Mouse (Mus musculus): ENCODE measurements around the gene Tmem191c. TPM values are rescaled to one million over a fixed set of nuclear protein-coding genes. Genes with fewer than 3 reads are reported as not detected.

Gene Tmem191c
- total and polyA plus RNA-seq, 3 experiments: 3.3 to 7.5 TPM; not detected in 1

DNA sequence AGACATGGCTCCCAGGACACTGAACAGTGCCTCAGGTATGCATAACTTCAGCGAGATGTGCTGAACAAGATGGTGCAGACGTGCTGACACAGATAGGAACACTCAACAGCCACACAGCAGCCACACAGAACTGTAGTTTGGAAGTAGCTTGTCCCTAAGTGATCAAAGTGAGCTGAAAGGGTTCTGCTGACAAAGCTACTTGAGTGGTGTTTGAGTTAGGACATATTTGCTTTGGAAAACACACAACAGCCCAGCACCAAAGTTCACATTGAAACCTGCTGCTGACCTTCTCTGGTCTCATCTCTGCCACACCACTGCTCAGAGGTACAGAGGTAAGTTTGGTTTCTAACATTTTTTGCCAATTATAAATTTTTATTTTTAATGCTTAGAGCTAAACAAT lies 55.2 kb downstream of the Tmem191c start, which contains the start of gene Serpind1:
Gene Serpind1 (plus strand): TSS at position 256 of the 400 bp plus-strand sequence.
- no peak within 1 kb of the TSS for H3K4me3 ChIP-seq (ENCODE audit: control insufficient read depth in 1 of 2, insufficient read depth in 1 of 2, low read depth in 2 of 2, low read length in 2 of 2)
- no peaks in the 10 kb centered on the region for H3K9me3 ChIP-seq (replicated peaks; ENCODE audit: insufficient read depth, low read length)
- H3K27me3 ChIP-seq (ENCODE audit: control insufficient read depth in 1 of 2, insufficient read depth in 2 of 2, low read length in 2 of 2): no peaks in the 10 kb centered on the region
- H3K9ac ChIP-seq (ENCODE audit: control insufficient read depth, low read depth, low read length, poor library complexity, severe bottlenecking): no peak within 1 kb of the TSS
- no peaks in the 10 kb centered on the region for H3K79me2 ChIP-seq (ENCODE audit: control insufficient read depth, insufficient read depth, low read length, poor library complexity)
- no peak for DNase-seq (ENCODE audit: low read depth, low spot score)
- H3K4me1 ChIP-seq (ENCODE audit: control insufficient read depth in 1 of 2, insufficient read depth in 2 of 2, low read length in 2 of 2): peaks cover 0 to 2% of the 10 kb centered on the region in 2 experiments; a peak in 1 of 4 replicates
- no peak within 1 kb of the TSS for H3K27ac ChIP-seq (ENCODE audit: control insufficient read depth, low read depth, low read length)
- H3K36me3 ChIP-seq (ENCODE audit: control insufficient read depth in 1 of 2, insufficient read depth in 2 of 2, low read length in 2 of 2): no peaks in the 10 kb centered on the region
- TF ChIP-seq KAT2A (conservative IDR thresholded peaks at IDR 0.05; ENCODE audit: low read depth, low read length) (no peak), MYC (IDR thresholded peaks at IDR 0.05; ENCODE audit: low read depth, low read length) (no peak), RCOR1 (IDR thresholded peaks at IDR 0.05; ENCODE audit: low read depth, low read length) (no peak), MEF2A (IDR thresholded peaks at IDR 0.05; ENCODE audit: extremely low read depth, insufficient replicate concordance, low read depth, low read length, poor library complexity, severe bottlenecking) (no peak), JUND (IDR thresholded peaks at IDR 0.05; ENCODE audit: low read depth, low read length) (no peak), UBTF (IDR thresholded peaks at IDR 0.05; ENCODE audit: borderline replicate concordance, insufficient read depth, low read depth, low read length) (no peak), ZMIZ1 (IDR thresholded peaks at IDR 0.05; ENCODE audit: low read depth, low read length) (no peak), POLR2AphosphoS2 (IDR thresholded peaks at IDR 0.05; ENCODE audit: low read length) (no peak), ELF1 (IDR thresholded peaks at IDR 0.05; ENCODE audit: low read depth, low read length) (no peak)

DNA sequence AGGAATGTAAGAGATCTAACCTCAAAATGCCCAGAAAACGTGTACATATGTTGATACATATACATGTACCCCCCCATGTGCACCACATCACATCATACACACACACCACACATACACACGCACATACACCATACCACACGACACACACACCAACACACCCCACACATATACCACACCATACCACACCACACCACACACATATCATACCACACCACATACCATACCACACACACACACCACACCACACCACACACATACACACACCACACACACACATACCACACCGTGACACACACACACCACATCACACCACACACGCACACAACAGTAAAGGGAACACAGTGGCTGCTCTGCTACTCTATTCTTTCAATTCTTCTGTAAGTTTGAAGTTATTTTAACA lies 56.0 kb downstream of the Tmem191c start:
- no peaks in the 10 kb centered on the region for H3K79me2 ChIP-seq (ENCODE audit: control insufficient read depth, insufficient read depth, low read length, poor library complexity)
- TF ChIP-seq TCF12 (IDR thresholded peaks at IDR 0.05; ENCODE audit: low read depth, low read length) (no peak), POLR2AphosphoS5 (IDR thresholded peaks at IDR 0.05; ENCODE audit: borderline replicate concordance, low read depth, low read length) (peak; percentile 79; the same call in 1 of the 2 replicates), POLR2AphosphoS2 (IDR thresholded peaks at IDR 0.05; ENCODE audit: low read length) (no peak), USF2 (IDR thresholded peaks at IDR 0.05; ENCODE audit: borderline replicate concordance in 1 of 2, insufficient read depth in 1 of 2, low read depth in 1 of 2, low read length in 2 of 2) (no peak), MAFK (IDR thresholded peaks at IDR 0.05; ENCODE audit: borderline replicate concordance, low read depth, low read length) (no peak), GATA1 (IDR thresholded peaks at IDR 0.05; ENCODE audit: low read depth, low read length) (no peak), MAZ (IDR thresholded peaks at IDR 0.05; ENCODE audit: low read depth, low read length) (no peak)
- no peak overlapping the region for H3K9ac ChIP-seq (ENCODE audit: control insufficient read depth, low read depth, low read length, poor library complexity, severe bottlenecking)
- H3K27me3 ChIP-seq (ENCODE audit: control insufficient read depth in 1 of 2, insufficient read depth in 2 of 2, low read length in 2 of 2): no peaks in the 10 kb centered on the region
- H3K9me3 ChIP-seq (replicated peaks; ENCODE audit: insufficient read depth, low read length): no peaks in the 10 kb centered on the region
- peaks cover 0 to 2% of the 10 kb centered on the region in 2 experiments; a peak in 1 of 4 replicates for H3K4me1 ChIP-seq (ENCODE audit: control insufficient read depth in 1 of 2, insufficient read depth in 2 of 2, low read length in 2 of 2)
- H3K36me3 ChIP-seq (ENCODE audit: control insufficient read depth in 1 of 2, insufficient read depth in 2 of 2, low read length in 2 of 2): no peaks in the 10 kb centered on the region
- H3K4me3 ChIP-seq (ENCODE audit: control insufficient read depth in 1 of 2, insufficient read depth in 1 of 2, low read depth in 2 of 2, low read length in 2 of 2): no peak overlapping the region
- no peak overlapping the region for H3K27ac ChIP-seq (ENCODE audit: control insufficient read depth, low read depth, low read length)
- DNase-seq (ENCODE audit: low read depth, low spot score): no peak

Other genes with a start within 250 kb of the Tmem191c start
- 0.42 and 0.46 TPM in 2 replicates for gene Ypel1, start 206.4 kb upstream of the Tmem191c start, total RNA-seq (2012; rRNA removed)
- gene Ypel1, start 206.4 kb upstream of the Tmem191c start, polyA plus RNA-seq (2012; ENCODE audit: insufficient read depth in 1 of 2, insufficient read length in 2 of 2, low read depth in 1 of 2, low replicate concordance in 2 of 2, missing spikeins in 1 of 2): 1 to 10 TPM in 1 of 2 experiments, not detected in 1; 1.1 TPM
- gene Ppil2, start 164.8 kb upstream of the Tmem191c start, total RNA-seq (2012; rRNA removed): 62.1 and 62.9 TPM in 2 replicates
- gene Ppil2, start 164.8 kb upstream of the Tmem191c start, polyA plus RNA-seq (2012; ENCODE audit: insufficient read depth in 1 of 2, insufficient read length in 2 of 2, low read depth in 1 of 2, low replicate concordance in 2 of 2, missing spikeins in 1 of 2): 10 to 100 TPM in 1 of 2 experiments, not detected in 1; 81.2 TPM
- gene 2610318N02Rik, start 150.9 kb upstream of the Tmem191c start, total RNA-seq (2012; rRNA removed): 22.6 and 23.8 TPM in 2 replicates
- 10 to 100 TPM in 1 of 2 experiments, not detected in 1; 80.6 TPM for gene 2610318N02Rik, start 150.9 kb upstream of the Tmem191c start, polyA plus RNA-seq (2012; ENCODE audit: insufficient read depth in 1 of 2, insufficient read length in 2 of 2, low read depth in 1 of 2, low replicate concordance in 2 of 2, missing spikeins in 1 of 2)
- gene Sdf2l1, start 143.7 kb upstream of the Tmem191c start, total RNA-seq (2012; rRNA removed): 246 and 263 TPM in 2 replicates
- gene Sdf2l1, start 143.7 kb upstream of the Tmem191c start, polyA plus RNA-seq (2012; ENCODE audit: insufficient read depth in 1 of 2, insufficient read length in 2 of 2, low read depth in 1 of 2, low replicate concordance in 2 of 2, missing spikeins in 1 of 2): 100 to 1,000 TPM in 1 of 2 experiments, not detected in 1; 249 TPM
- gene Ydjc, start 131.5 kb upstream of the Tmem191c start, total RNA-seq (2012; rRNA removed): 56.7 TPM in 2 replicates
- 10 to 100 TPM in 1 of 2 experiments, not detected in 1; 68.5 TPM for gene Ydjc, start 131.5 kb upstream of the Tmem191c start, polyA plus RNA-seq (2012; ENCODE audit: insufficient read depth in 1 of 2, insufficient read length in 2 of 2, low read depth in 1 of 2, low replicate concordance in 2 of 2, missing spikeins in 1 of 2)
- gene Ccdc116, start 128.8 kb upstream of the Tmem191c start, total RNA-seq (2012; rRNA removed): 3.4 and 4.9 TPM in 2 replicates
- gene Ccdc116, start 128.8 kb upstream of the Tmem191c start, polyA plus RNA-seq (2012; ENCODE audit: insufficient read depth in 1 of 2, insufficient read length in 2 of 2, low read depth in 1 of 2, low replicate concordance in 2 of 2, missing spikeins in 1 of 2): 1 to 10 TPM in 1 of 2 experiments, not detected in 1; 7.9 TPM
- 137 and 166 TPM in 2 replicates for gene Ube2l3, start 73.4 kb upstream of the Tmem191c start, total RNA-seq (2012; rRNA removed)
- 1,000 to 10,000 TPM in 1 of 2 experiments, 100 to 1,000 TPM in 1; 297 to 2,006 TPM for gene Ube2l3, start 73.4 kb upstream of the Tmem191c start, polyA plus RNA-seq (2012; ENCODE audit: insufficient read depth in 1 of 2, insufficient read length in 2 of 2, low read depth in 1 of 2, low replicate concordance in 2 of 2, missing spikeins in 1 of 2)
- 0.36 and 0.62 TPM in 2 replicates for gene Rimbp3, start 67.5 kb upstream of the Tmem191c start, total RNA-seq (2012; rRNA removed)
- under 1 TPM in 1 of 2 experiments, not detected in 1; 0.35 TPM for gene Rimbp3, start 67.5 kb upstream of the Tmem191c start, polyA plus RNA-seq (2012; ENCODE audit: insufficient read depth in 1 of 2, insufficient read length in 2 of 2, low read depth in 1 of 2, low replicate concordance in 2 of 2, missing spikeins in 1 of 2)
- 5.8 and 5.9 TPM in 2 replicates for gene Hic2, start 42.5 kb upstream of the Tmem191c start, total RNA-seq (2012; rRNA removed)
- 1 to 10 TPM in 1 of 2 experiments, not detected in 1; 9.5 TPM for gene Hic2, start 42.5 kb upstream of the Tmem191c start, polyA plus RNA-seq (2012; ENCODE audit: insufficient read depth in 1 of 2, insufficient read length in 2 of 2, low read depth in 1 of 2, low replicate concordance in 2 of 2, missing spikeins in 1 of 2)
- not detected in 2 replicates for gene Serpind1, start 55.3 kb downstream of the Tmem191c start, total RNA-seq (2012; rRNA removed)
- gene Serpind1, start 55.3 kb downstream of the Tmem191c start, polyA plus RNA-seq (2012; ENCODE audit: insufficient read depth in 1 of 2, insufficient read length in 2 of 2, low read depth in 1 of 2, low replicate concordance in 2 of 2, missing spikeins in 1 of 2): not detected
- 9.4 and 11.6 TPM in 2 replicates for gene Snap29, start 129.9 kb downstream of the Tmem191c start, total RNA-seq (2012; rRNA removed)
- gene Snap29, start 129.9 kb downstream of the Tmem191c start, polyA plus RNA-seq (2012; ENCODE audit: insufficient read depth in 1 of 2, insufficient read length in 2 of 2, low read depth in 1 of 2, low replicate concordance in 2 of 2, missing spikeins in 1 of 2): 10 to 100 TPM in 1 of 2 experiments, not detected in 1; 11.8 TPM
- 25.0 and 30.9 TPM in 2 replicates for gene Pi4ka, start 130.2 kb downstream of the Tmem191c start, total RNA-seq (2012; rRNA removed)
- 100 to 1,000 TPM in 1 of 2 experiments, 10 to 100 TPM in 1; 73.1 to 286 TPM for gene Pi4ka, start 130.2 kb downstream of the Tmem191c start, polyA plus RNA-seq (2012; ENCODE audit: insufficient read depth in 1 of 2, insufficient read length in 2 of 2, low read depth in 1 of 2, low replicate concordance in 2 of 2, missing spikeins in 1 of 2)
- 14.9 and 16.2 TPM in 2 replicates for gene Crkl, start 175.9 kb downstream of the Tmem191c start, total RNA-seq (2012; rRNA removed)
- gene Crkl, start 175.9 kb downstream of the Tmem191c start, polyA plus RNA-seq (2012; ENCODE audit: insufficient read depth in 1 of 2, insufficient read length in 2 of 2, low read depth in 1 of 2, low replicate concordance in 2 of 2, missing spikeins in 1 of 2): 100 to 1,000 TPM in 1 of 2 experiments, 10 to 100 TPM in 1; 34.6 to 146 TPM
- 0.23 and 0.29 TPM in 2 replicates for gene Aifm3, start 213.5 kb downstream of the Tmem191c start, total RNA-seq (2012; rRNA removed)
- under 1 TPM in 1 of 2 experiments, not detected in 1; 0.52 TPM for gene Aifm3, start 213.5 kb downstream of the Tmem191c start, polyA plus RNA-seq (2012; ENCODE audit: insufficient read depth in 1 of 2, insufficient read length in 2 of 2, low read depth in 1 of 2, low replicate concordance in 2 of 2, missing spikeins in 1 of 2)
- gene Lztr1, start 232.6 kb downstream of the Tmem191c start, total RNA-seq (2012; rRNA removed): 39.5 and 45.1 TPM in 2 replicates
- gene Lztr1, start 232.6 kb downstream of the Tmem191c start, polyA plus RNA-seq (2012; ENCODE audit: insufficient read depth in 1 of 2, insufficient read length in 2 of 2, low read depth in 1 of 2, low replicate concordance in 2 of 2, missing spikeins in 1 of 2): 10 to 100 TPM in 1 of 2 experiments, not detected in 1; 83.2 TPM

Measured in MEL (cell line).